Mouse (Mus musculus): ENCODE results near the gene Dmwd. TPM values are rescaled to one million over a fixed set of nuclear protein-coding genes. Genes with fewer than 3 reads are reported as not detected.

Dmwd gene
- polyA plus RNA-seq, 1 experiment from 2014 or later = 32.0 TPM

- Histone ChIP-seq H3K27ac (replicated peaks) (peak overlapping the region; percentile 52), H3K27me3 (no peaks in the 10 kb centered on the region), H3K4me3 (peak overlapping the region; percentile 95), H3K36me3 (peaks cover 23% of the 10 kb centered on the region), H3K4me1 (peaks cover 23% of the 10 kb centered on the region), H3K9me3 (no peaks in the 10 kb centered on the region), H3K9ac (replicated peaks) (peak overlapping the region; percentile 28; the same call in 1 of the 2 replicates), H3K4me2 (replicated peaks) (peak overlapping the region; percentile 62)
- no peak for ATAC-seq (replicated peaks)
- WGBS = 60% methylated on average over 5 of the region's 5 CpGs
Observed at GRCm38 (mm10) chr7:19075231-19075630, 796 bp upstream of the Dmwd start.

DNA sequence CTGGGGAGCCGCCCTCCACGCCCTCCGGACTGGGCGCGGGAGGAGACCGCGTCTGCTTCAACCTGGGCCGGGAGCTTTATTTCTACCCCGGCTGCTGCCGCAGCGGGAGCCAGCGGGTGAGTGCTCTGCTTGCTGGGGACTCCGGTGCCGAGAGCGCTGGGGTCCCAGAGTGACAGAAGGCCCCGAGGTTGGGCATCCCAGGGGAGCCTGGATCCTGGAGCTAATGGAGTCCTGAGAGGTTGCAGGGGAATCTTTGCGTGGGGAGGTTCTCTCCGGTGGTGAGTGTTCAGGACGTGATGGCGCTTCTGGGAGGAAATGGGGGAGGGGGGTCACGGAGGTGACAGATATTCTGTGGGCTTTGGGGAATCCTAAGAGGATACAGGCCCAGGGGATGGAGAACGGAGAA lies 562 bp downstream of the Dmwd start:
- Histone ChIP-seq H3K4me2 (replicated peaks) (peak overlapping the region; percentile 97), H3K4me1 (peaks cover 23% of the 10 kb centered on the region), H3K36me3 (peaks cover 36% of the 10 kb centered on the region), H3K9me3 (no peaks in the 10 kb centered on the region), H3K4me3 (peak overlapping the region; percentile 95), H3K27ac (replicated peaks) (peak overlapping the region; percentile 66), H3K27me3 (no peaks in the 10 kb centered on the region), H3K9ac (replicated peaks) (peak overlapping the region; percentile 91)
- WGBS = under 1% methylated on average over 22 of the region's 22 CpGs
- ATAC-seq (replicated peaks) = peak; percentile 1; the same call in 1 of the 2 replicates

DNA sequence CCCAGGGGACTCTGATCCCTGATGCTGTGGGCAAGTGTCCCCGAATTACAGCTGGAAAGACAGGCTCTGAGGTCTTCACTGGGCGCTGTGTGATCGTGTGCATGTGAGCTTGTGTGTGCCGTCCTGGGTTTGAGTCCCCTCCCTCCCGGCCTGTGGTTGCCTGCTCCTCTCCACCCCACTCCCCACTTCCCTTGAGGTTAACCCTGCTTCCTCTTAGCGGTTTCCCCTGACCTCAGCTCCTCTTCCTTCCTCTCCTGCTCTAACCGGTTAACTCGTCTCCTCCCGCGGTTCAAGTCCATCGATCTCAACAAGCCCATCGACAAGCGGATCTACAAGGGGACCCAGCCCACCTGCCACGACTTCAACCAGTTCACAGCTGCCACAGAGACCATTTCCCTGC lies 1.7 kb downstream of the Dmwd start:
- no peak for ATAC-seq (replicated peaks)
- Histone ChIP-seq H3K36me3 (peaks cover 47% of the 10 kb centered on the region), H3K4me2 (replicated peaks) (peak overlapping the region; percentile 97), H3K27me3 (no peaks in the 10 kb centered on the region), H3K9me3 (no peaks in the 10 kb centered on the region), H3K9ac (replicated peaks) (no peak overlapping the region), H3K4me1 (peaks cover 23% of the 10 kb centered on the region), H3K4me3 (peak overlapping the region; percentile 95), H3K27ac (replicated peaks) (no peak overlapping the region)
- 84% methylated on average over 14 of the region's 14 CpGs for WGBS

DNA sequence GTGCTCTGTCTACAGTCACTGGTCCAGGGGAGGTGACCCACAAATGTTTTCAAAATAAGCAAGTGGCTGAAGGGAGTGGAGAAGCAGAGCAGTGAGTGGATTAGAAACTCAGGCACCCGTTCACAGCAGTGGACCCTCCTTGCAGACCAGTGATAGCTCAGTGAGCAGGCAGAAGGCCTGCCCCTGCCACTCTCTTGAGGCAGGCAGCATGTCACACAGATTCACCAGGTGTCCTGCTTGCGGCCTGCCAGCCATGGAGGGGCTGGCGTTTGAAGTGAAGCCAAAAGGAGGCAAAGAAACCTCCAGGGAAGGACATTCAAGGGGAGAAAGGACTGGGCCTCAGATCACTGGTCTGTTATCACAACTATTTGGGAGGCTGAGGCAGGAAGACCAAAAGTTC lies 2.7 kb downstream of the Dmwd start:
- Histone ChIP-seq H3K9ac (replicated peaks) (no peak overlapping the region), H3K36me3 (peaks cover 52% of the 10 kb centered on the region), H3K27ac (replicated peaks) (no peak overlapping the region), H3K27me3 (no peaks in the 10 kb centered on the region), H3K4me3 (no peak overlapping the region), H3K4me2 (replicated peaks) (no peak overlapping the region), H3K9me3 (no peaks in the 10 kb centered on the region), H3K4me1 (peaks cover 23% of the 10 kb centered on the region)
- WGBS = 81% methylated on average over 3 of the region's 3 CpGs
- ATAC-seq (replicated peaks) = no peak

- no peak overlapping the region for H3K4me2 ChIP-seq (replicated peaks)
- H3K9me3 ChIP-seq = no peaks in the 10 kb centered on the region
- peaks cover 52% of the 10 kb centered on the region for H3K36me3 ChIP-seq
- 91% methylated on average over 19 of the region's 19 CpGs for WGBS
- H3K4me3 ChIP-seq = no peak overlapping the region
- ATAC-seq (replicated peaks) = no peak
- no peaks in the 10 kb centered on the region for H3K27me3 ChIP-seq
- H3K9ac ChIP-seq (replicated peaks) = no peak overlapping the region
- no peak overlapping the region for H3K27ac ChIP-seq (replicated peaks)
- H3K4me1 ChIP-seq = peaks cover 18% of the 10 kb centered on the region
Observed at GRCm38 (mm10) chr7:19080451-19080950, 4.5 kb downstream of the Dmwd start.

GRCm38 (mm10) chr7:19082171-19082570 lies 6.1 kb downstream of the Dmwd start:
- Histone ChIP-seq H3K4me2 (replicated peaks) (no peak overlapping the region), H3K4me3 (no peak overlapping the region), H3K36me3 (peaks cover 52% of the 10 kb centered on the region), H3K9me3 (no peaks in the 10 kb centered on the region), H3K9ac (replicated peaks) (no peak overlapping the region), H3K27ac (replicated peaks) (no peak overlapping the region), H3K4me1 (peaks cover 11% of the 10 kb centered on the region), H3K27me3 (no peaks in the 10 kb centered on the region)
- WGBS = 92% methylated on average over 4 of the region's 4 CpGs
- ATAC-seq (replicated peaks) = no peak

DNA sequence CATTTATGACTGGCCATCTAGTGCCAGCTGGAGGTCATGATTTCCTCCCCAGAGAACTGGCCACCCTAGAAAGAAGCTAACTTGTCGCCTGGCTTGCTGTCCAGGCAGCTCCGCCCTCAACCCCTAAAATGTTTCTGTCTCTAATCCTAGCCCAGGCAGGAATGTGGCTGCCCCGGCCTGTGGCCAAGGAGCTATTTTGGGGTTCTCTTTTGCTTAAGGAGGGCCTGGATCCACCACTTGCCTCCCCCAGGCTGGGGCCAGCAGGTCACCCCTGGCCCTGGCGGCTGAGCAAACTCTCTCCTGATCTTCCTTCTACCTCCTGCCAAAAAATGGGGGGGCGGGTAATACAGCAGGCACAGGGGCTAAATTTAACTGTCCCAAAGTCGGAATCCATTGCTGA lies 7.1 kb downstream of the Dmwd start:
- no peak overlapping the region for H3K4me2 ChIP-seq (replicated peaks)
- H3K27me3 ChIP-seq = no peaks in the 10 kb centered on the region
- H3K27ac ChIP-seq (replicated peaks) = no peak overlapping the region
- no peaks in the 10 kb centered on the region for H3K9me3 ChIP-seq
- H3K9ac ChIP-seq (replicated peaks) = no peak overlapping the region
- no peak overlapping the region for H3K4me3 ChIP-seq
- peaks cover 1% of the 10 kb centered on the region; the same call in 1 of the 2 replicates for H3K4me1 ChIP-seq
- no peak for ATAC-seq (replicated peaks)
- peaks cover 54% of the 10 kb centered on the region for H3K36me3 ChIP-seq
- WGBS = 67% methylated on average over 6 of the region's 6 CpGs

DNA sequence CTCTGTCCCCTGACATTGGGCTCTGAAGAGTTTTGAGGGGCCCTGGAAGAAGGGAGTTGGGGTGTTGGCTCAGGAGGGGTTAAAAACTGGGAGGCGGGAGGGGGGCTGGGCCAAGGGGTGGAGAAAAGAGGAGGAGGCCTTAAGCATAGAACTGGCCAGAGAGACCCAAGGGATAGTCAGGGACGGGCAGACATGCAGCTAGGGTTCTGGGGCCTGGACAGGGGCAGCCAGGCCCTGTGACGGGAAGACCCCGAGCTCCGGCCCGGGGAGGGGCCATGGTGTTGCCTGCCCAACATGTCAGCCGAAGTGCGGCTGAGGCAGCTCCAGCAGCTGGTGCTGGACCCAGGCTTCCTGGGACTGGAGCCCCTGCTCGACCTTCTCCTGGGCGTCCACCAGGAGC lies 7.7 kb downstream of the Dmwd start, which contains the start of gene Dmpk:
Dmpk (plus strand) TSS at position 149 of the 400 bp plus-strand sequence.
- no peak within 1 kb of the TSS for H3K9ac ChIP-seq (replicated peaks)
- no peak within 1 kb of the TSS for H3K27ac ChIP-seq (replicated peaks)
- no peaks in the 10 kb centered on the region for H3K9me3 ChIP-seq
- H3K27me3 ChIP-seq = no peaks in the 10 kb centered on the region
- H3K36me3 ChIP-seq = peaks cover 54% of the 10 kb centered on the region
- no peak within 1 kb of the TSS for H3K4me3 ChIP-seq
- no peak within 1 kb of the TSS for H3K4me2 ChIP-seq (replicated peaks)
- no peak for ATAC-seq (replicated peaks)
- WGBS = 47% methylated on average over 10 of the region's 10 CpGs
- H3K4me1 ChIP-seq = no peaks in the 10 kb centered on the region

DNA sequence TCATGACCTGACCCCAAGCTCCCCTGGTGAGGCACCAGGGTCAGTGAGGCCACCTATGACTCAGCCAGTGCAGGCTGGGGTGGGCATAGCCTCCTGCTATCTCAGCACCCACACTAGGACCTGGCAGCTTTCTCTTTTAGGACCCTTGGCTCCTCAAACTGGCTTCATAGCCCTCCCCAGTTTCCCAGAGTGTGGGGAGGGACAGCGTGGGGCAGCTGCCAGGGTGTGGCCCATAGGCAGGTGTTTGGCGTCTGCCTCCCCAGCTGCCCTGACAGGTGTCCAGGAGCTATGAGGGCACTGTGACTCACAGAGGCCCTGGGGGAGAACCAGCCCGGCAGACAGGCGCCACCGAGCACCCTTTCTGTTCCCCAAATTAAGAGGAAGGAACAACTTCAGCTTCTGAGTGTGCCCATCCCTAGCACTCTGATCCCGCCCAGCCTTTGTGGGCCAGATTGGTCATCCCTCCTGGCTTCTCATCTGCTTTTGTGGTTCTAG lies 8.3 kb downstream of the Dmwd start:
- Histone ChIP-seq H3K36me3 (peaks cover 51% of the 10 kb centered on the region), H3K4me2 (replicated peaks) (no peak overlapping the region), H3K4me1 (no peaks in the 10 kb centered on the region), H3K4me3 (no peak overlapping the region), H3K9me3 (no peaks in the 10 kb centered on the region), H3K27ac (replicated peaks) (no peak overlapping the region), H3K27me3 (no peaks in the 10 kb centered on the region), H3K9ac (replicated peaks) (no peak overlapping the region)
- no peak for ATAC-seq (replicated peaks)
- 79% methylated on average over 6 of the region's 6 CpGs for WGBS

DNA sequence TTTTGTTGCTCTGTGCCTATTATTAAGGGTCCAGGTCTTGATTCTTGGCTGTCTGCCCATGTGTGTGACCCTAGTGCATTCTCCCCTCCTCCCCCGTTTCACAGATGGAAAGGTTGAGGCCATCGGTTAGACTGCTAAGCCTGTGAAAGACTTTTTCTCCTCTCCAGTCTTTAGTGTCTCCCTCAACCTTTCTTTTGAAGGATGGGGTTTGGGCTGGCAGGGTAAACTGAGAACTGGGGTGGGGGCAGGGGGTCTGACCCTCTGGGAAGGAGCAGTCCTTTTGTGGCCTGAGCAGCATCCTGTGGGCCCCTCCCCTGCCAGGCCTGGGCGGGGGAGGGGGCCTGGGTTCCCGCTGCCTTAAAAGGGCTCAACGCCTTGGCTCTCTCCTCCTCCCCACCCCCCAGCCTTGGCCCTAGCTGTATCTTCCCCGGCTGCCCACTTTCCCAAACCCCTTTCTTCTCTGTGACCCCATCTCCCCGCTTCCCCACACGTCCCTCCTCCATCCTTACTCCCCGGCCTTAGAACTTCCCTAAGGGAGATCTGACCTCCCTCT lies 9.0 kb downstream of the Dmwd start:
- H3K27ac ChIP-seq (replicated peaks) = no peak overlapping the region
- no peaks in the 10 kb centered on the region for H3K4me1 ChIP-seq
- H3K4me3 ChIP-seq = no peak overlapping the region
- H3K9ac ChIP-seq (replicated peaks) = no peak overlapping the region
- no peak for ATAC-seq (replicated peaks)
- WGBS = 34% methylated on average over 9 of the region's 9 CpGs
- H3K4me2 ChIP-seq (replicated peaks) = no peak overlapping the region
- H3K9me3 ChIP-seq = no peaks in the 10 kb centered on the region
- no peaks in the 10 kb centered on the region for H3K27me3 ChIP-seq
- peaks cover 45% of the 10 kb centered on the region for H3K36me3 ChIP-seq

DNA sequence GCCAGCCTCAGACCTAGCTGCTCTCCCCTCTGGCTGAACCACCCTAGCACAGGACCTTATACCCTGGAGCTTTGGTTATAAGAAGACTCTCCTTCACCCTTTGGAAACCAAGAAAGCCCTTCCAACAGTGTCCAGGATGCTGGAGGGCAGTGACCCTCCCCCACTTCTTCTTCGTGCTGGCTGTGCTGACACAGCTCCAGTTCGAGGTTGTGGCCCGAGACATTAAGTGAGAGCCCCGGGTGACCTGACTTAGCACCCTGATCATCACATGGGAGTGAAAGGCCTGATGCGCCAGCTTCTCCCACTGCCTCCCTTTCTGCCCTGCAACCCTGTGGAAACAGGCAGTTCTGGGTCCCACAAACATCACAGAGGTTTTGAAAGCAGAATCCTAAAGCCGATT lies 9.5 kb downstream of the Dmwd start:
- no peak overlapping the region for H3K4me2 ChIP-seq (replicated peaks)
- no peak overlapping the region for H3K27ac ChIP-seq (replicated peaks)
- no peaks in the 10 kb centered on the region for H3K27me3 ChIP-seq
- WGBS = 17% methylated on average over 6 of the region's 6 CpGs
- no peak overlapping the region for H3K9ac ChIP-seq (replicated peaks)
- H3K4me3 ChIP-seq = no peak overlapping the region
- H3K4me1 ChIP-seq = no peaks in the 10 kb centered on the region
- no peaks in the 10 kb centered on the region for H3K9me3 ChIP-seq
- ATAC-seq (replicated peaks) = no peak
- H3K36me3 ChIP-seq = peaks cover 41% of the 10 kb centered on the region

DNA sequence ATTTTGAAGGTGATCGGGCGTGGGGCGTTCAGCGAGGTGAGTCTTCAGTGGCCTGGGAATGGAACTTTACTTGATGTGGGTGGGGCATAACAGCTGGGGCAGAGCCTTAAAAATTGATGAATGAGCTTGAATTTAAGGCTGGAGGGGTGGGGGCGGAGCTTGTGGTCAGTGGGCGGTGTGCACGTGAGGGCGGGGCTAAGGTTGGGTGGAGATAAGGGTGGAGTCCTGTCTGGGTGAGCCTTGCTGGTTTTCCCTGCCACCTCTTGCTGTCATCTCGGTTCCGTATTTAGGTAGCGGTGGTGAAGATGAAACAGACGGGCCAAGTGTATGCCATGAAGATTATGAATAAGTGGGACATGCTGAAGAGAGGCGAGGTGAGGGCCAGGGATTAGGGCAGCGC lies 10.0 kb downstream of the Dmwd start:
- ATAC-seq (replicated peaks) = no peak
- Histone ChIP-seq H3K36me3 (peaks cover 42% of the 10 kb centered on the region), H3K9ac (replicated peaks) (no peak overlapping the region)

DNA sequence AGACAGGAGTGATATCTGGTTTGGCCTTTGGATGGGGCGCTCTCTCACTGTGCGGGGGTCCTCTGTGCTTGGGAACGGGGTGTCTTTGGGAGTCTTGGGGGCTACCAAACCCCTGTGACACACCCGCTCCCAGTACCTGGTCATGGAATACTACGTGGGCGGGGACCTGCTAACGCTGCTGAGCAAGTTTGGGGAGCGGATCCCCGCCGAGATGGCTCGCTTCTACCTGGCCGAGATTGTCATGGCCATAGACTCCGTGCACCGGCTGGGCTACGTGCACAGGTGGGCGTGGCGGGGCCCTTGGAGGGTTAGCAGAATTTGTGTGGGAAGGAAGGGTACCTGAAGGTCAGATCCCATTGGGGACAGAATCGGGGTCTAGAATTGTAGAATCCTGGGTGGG lies 10.7 kb downstream of the Dmwd start:
- Histone ChIP-seq H3K27me3 (no peaks in the 10 kb centered on the region), H3K9ac (replicated peaks) (no peak overlapping the region), H3K4me2 (replicated peaks) (no peak overlapping the region), H3K27ac (replicated peaks) (no peak overlapping the region), H3K36me3 (peaks cover 38% of the 10 kb centered on the region), H3K9me3 (no peaks in the 10 kb centered on the region), H3K4me3 (no peak overlapping the region), H3K4me1 (no peaks in the 10 kb centered on the region)
- WGBS = 60% methylated on average over 18 of the region's 18 CpGs
- ATAC-seq (replicated peaks) = no peak

More for the DNA sequence above, 10.0 kb downstream of the Dmwd start:
- 22% methylated on average over 14 of the region's 14 CpGs for WGBS
- no peaks in the 10 kb centered on the region for H3K4me1 ChIP-seq
- no peak overlapping the region for H3K27ac ChIP-seq (replicated peaks)
- no peaks in the 10 kb centered on the region for H3K9me3 ChIP-seq
- no peak overlapping the region for H3K4me3 ChIP-seq
- H3K4me2 ChIP-seq (replicated peaks) = no peak overlapping the region
- no peaks in the 10 kb centered on the region for H3K27me3 ChIP-seq
